Mouse (Mus musculus): ENCODE measurements around the gene Rnf141.

The Rnf141 gene

DNA sequence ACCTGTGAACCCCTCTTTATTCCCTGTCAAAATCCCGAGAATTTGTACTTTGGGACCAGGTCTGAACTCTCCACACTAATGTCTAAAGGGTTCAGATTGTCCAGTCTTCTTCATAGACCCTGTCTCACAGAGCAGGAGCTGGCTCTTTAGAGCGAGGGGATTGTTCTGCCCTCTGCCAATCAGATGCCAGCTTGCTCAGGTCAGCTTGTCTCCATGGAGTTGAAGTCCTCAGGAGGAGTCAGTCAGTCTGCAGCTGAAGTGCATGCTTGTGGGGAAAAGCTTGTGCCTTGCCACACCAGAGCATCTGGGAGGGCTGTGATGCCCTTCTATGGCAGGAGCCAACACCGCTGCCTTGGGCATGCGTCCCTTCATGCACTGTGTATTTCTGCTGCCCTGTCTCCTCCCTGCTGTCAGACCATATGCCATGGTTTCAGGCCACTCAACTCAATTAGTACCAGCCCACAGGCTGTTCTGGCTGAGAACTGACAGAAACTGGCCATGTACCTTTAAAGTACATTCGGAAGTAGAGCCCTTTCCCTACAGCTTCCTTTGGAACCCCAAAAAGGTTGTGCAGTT lies 81.6 kb downstream of the Rnf141 start:
- DNase-seq (ENCODE audit: low spot score), result no peak

DNA sequence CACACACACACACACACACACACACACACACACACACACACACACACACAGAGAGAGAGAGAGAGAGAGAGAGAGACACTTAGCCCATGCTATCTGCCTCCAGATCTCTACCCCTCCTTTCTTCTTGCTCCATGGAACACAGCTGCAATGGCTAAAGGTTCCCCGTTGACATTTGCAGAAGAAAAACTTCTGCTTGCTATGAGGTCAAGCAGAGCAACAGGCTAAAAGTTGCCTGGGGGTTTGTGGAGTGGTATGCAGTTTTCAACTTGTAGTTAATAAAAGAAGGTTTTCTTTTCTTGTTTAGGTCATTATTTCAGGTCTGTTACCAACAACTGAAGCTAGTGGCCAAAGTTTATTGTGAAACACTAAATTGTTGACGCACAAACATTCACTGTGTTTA lies 87.8 kb downstream of the Rnf141 start:
- no peak for DNase-seq (ENCODE audit: low spot score)

DNA sequence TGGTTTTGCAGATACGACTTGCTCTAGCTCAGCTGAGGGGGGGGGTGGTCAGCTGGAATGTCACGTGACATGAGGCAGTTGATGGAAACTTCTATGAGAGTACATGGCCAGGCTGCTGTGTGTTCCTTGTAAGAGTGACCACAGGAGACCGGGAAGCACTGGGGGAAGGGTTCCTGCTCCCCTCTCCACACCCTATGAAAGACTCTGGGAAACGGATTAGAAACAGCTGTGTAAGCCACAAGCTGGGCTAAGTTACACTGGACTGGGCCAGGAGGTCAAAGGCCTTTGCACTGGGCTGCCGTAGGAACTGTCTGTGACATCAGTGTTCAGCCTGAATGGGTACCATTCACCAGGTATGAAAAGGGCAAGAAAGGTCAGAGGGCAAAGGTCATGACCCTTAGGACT lies 90.3 kb downstream of the Rnf141 start:
- no peak for DNase-seq (ENCODE audit: low spot score)

DNA sequence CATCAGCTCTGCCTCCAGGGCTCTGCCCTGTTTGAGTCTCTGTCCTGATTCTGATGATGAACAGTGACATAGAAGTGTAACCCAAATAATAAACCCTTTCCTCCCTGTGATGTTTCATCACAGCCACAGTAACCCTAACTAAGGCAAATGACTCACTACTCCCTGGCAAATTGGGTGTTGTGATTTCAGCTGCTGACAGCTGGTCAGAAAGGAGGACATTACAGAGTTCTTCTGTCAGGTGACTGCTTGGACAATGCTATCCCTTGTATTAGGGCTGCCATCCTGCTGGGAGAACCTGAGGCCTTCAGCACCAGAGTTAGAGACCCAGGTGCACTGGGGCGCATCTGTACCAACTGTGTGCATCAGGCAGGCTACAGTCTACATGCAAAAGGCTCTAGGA lies 90.9 kb downstream of the Rnf141 start:
- no peak for DNase-seq (ENCODE audit: low spot score)

DNA sequence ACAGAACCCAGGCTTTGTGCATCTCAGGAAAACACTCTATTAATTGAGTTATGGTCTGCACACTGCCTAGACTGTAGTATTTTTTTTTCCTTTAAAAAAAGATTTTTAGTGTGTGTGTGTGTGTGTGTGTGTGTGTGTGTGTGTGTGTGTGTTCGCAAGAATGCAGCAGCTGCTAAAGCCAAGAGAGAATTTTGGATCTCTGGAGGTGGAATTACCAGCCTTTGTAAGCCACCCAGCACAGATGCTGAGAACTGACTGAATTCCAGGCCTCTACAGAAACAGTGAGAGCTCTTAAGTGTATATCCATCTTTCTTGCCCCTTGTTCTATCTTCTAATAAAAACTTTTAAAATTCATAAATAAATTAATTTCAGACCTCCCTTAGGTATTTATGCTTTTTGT lies 92.6 kb downstream of the Rnf141 start:
- DNase-seq (ENCODE audit: low spot score), result no peak

DNA sequence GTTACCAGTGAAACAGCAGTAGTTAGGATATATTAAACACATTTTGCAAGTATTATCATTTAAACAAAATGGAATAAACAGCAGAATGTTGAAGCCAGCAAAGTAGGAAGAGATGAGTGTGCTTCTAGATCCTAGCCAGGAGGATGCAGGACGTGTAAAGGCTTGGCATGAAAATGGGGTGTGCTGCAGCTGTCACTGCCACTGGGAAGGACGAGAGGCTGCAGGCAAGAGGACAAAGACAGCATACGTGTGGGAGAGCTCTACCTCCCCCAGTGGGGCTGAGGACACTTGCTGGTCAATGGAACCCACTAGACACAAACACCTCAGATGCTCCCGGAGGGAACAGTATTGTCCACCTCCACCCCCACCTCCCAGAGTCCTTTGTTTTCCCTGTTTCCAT lies 93.4 kb downstream of the Rnf141 start:
- no peak for DNase-seq (ENCODE audit: low spot score)

Data from urinary bladder, postnatal 10 days (tissue).